Mouse (Mus musculus) brain, embryonic 14.5 days (tissue): Measurements from ENCODE around the gene Ribc1.

ENCODE experiments used
- CTCF ChIP-seq: fragments of 200-500 bp; IDR thresholded peaks from 2 replicates; pipeline ENCODE4 v1.5.1; 2012; ENCODE audit warnings: inconsistent platforms, mild to moderate bottlenecking, moderate library complexity, borderline replicate concordance; ENCODE audit not compliant: insufficient read depth, insufficient read length; ENCODE audit errors: extremely low read depth
- POLR2A ChIP-seq: fragments of 200-500 bp; IDR thresholded peaks from 2 replicates; pipeline ENCODE4 v1.6.1; 2012; ENCODE audit warnings: mild to moderate bottlenecking, inconsistent platforms, borderline replicate concordance; ENCODE audit not compliant: poor library complexity, insufficient read depth, insufficient read length, severe bottlenecking; ENCODE audit errors: extremely low read depth

DNA sequence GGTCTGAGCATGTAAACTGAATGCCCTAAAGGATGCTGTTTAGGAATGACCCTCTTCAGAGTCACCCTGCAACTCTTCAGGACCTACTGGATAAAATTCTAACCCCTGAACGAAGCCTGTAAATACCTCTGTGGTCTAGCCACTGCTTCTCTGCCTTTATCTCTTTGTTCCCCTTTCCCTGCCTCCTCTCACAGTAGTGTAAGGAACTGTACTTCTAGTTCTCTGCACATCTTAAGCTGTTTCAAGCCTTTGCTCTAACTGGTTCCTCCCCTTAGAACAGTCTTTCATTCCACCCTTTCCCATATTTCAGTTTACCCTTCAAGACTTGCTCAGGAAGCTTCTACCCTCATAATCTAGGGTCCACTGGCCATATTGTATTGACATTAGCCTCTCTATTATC is 8.2 kb downstream of the Ribc1 start:
- TF ChIP-seq CTCF: no peak
- TF ChIP-seq POLR2A: no peak
